Mouse (Mus musculus) liver, embryonic 18 days (tissue): ENCODE results near the gene Gm26741. TPM values are rescaled to one million over a fixed set of nuclear protein-coding genes. Genes with fewer than 3 reads are reported as not detected.

Source experiments
- polyA plus RNA-seq: library from polyadenylated mRNA; depleted of rRNA; stranded (reverse); fragments of >200 nt; gene quantifications from 2 replicates; pipeline ENCODE4 v1.2.3, GENCODE M21; 2012; rRNA removed

Gene Gm26741
- polyA plus RNA-seq = not detected in 2 replicates

GRCm38 (mm10) chr10:52358467-52358866, at the start of gene Gm26741:
Gm26741 (plus strand) TSS chr10:52358767.

GRCm38 (mm10) chr10:52381845-52382591, 23.5 kb downstream of the Gm26741 start, which contains the start of gene Gopc:
Gopc (minus strand) TSS chr10:52382124.

GRCm38 (mm10) chr10:52388922-52389430, 30.4 kb downstream of the Gm26741 start, which contains the start of gene Nepn:
Nepn (plus strand) TSS chr10:52388972.

Other genes starting within 250 kb of the Gm26741 start
- 0.01 TPM in 1 of 2 replicates, not detected in the other for gene Ros1, start 163.5 kb upstream of the Gm26741 start, polyA plus RNA-seq
- gene Dcbld1, start 125.1 kb upstream of the Gm26741 start, polyA plus RNA-seq = 2.5 and 2.7 TPM in 2 replicates
- 3.1 and 3.5 TPM in 2 replicates for gene Gopc, start 23.4 kb downstream of the Gm26741 start, polyA plus RNA-seq
- gene Nepn, start 30.2 kb downstream of the Gm26741 start, polyA plus RNA-seq = 0.03 TPM in 1 of 2 replicates, not detected in the other
- 10.1 and 11.0 TPM in 2 replicates for gene Nus1, start 58.8 kb downstream of the Gm26741 start, polyA plus RNA-seq